Mouse (Mus musculus) cerebellum, adult 2 months (tissue): Measurements from ENCODE around the gene Trim7.

ENCODE experiments used
- CTCF ChIP-seq: fragments of 200-500 bp; IDR thresholded peaks from 2 replicates; pipeline ENCODE4 v1.5.1; 2011; ENCODE audit warnings: low read depth, mild to moderate bottlenecking, control low read depth, low read length, moderate library complexity, borderline replicate concordance; ENCODE audit not compliant: insufficient read depth
- POLR2A ChIP-seq: fragments of 200-500 bp; IDR thresholded peaks from 2 replicates; pipeline ENCODE4 v1.6.1; 2011; ENCODE audit warnings: low read length, control low read depth, borderline replicate concordance; ENCODE audit not compliant: insufficient read depth

GRCm38 (mm10) chr11:48833078-48833730 is 7.3 kb downstream of the Trim7 start:
- TF ChIP-seq CTCF = no peak
- no peak for TF ChIP-seq POLR2A
